Mouse (Mus musculus): ENCODE measurements at regions not wholly inside any gene's neighbourhood (a gene's known extent, or its start where the extent isn't known, plus 50 kb on each side); places are given as distances from the start of the nearest gene placed in this dataset.

GRCm38 (mm10) chr2:174532671-174533363 is 59.9 kb upstream of the Prelid3b start:
- peak; percentile 65 for ATAC-seq

GRCm38 (mm10) chr2:174540717-174541116 is 67.8 kb upstream of the Prelid3b start:
- no peak for ATAC-seq

GRCm38 (mm10) chr2:174547207-174547606 is 74.3 kb upstream of the Prelid3b start:
- peak; percentile 65 for ATAC-seq

GRCm38 (mm10) chr2:174547701-174548100 is 74.8 kb upstream of the Prelid3b start:
- ATAC-seq: no peak

- ATAC-seq: no peak
These were observed 75.9 kb upstream of the Prelid3b start for GRCm38 (mm10) chr2:174548776-174549175.

GRCm38 (mm10) chr2:174555778-174556177 is 82.9 kb upstream of the Prelid3b start:
- ATAC-seq: peak; percentile 57

- no peak for ATAC-seq
These were observed 81.4 kb upstream of the Zfp831 start for GRCm38 (mm10) chr2:174561828-174562429.

- no peak for ATAC-seq
These were observed 79.4 kb upstream of the Zfp831 start for GRCm38 (mm10) chr2:174563917-174564316.

GRCm38 (mm10) chr2:174564817-174565216 is 78.5 kb upstream of the Zfp831 start:
- ATAC-seq: no peak

GRCm38 (mm10) chr2:174565891-174566290 is 77.4 kb upstream of the Zfp831 start:
- ATAC-seq: peak; percentile 98

- no peak for ATAC-seq
These were observed 76.6 kb upstream of the Zfp831 start for GRCm38 (mm10) chr2:174566752-174567151.

GRCm38 (mm10) chr2:174574804-174575507 is 68.4 kb upstream of the Zfp831 start:
- ATAC-seq: no peak

GRCm38 (mm10) chr2:174575546-174575945 is 67.8 kb upstream of the Zfp831 start:
- ATAC-seq: no peak

- ATAC-seq: no peak
These were observed 62.2 kb upstream of the Zfp831 start for GRCm38 (mm10) chr2:174580906-174581703.

GRCm38 (mm10) chr2:174584272-174584671 is 59.1 kb upstream of the Zfp831 start:
- ATAC-seq: no peak

All from activated CD4-positive, CD25-positive, alpha-beta regulatory T cell, adult 4 months (primary cell).